Mouse (Mus musculus) myocyte (in vitro differentiated cells): Measurements from ENCODE around the gene Cacnb3. TPM values are rescaled to one million over a fixed set of nuclear protein-coding genes. Genes with fewer than 3 reads are reported as not detected.

ENCODE experiments used
- H3K27me3 ChIP-seq: one replicate; pipeline ENCODE4 v1.6.1; 2011; ENCODE audit not compliant: control insufficient read depth, insufficient read depth, insufficient read length
- H3K36me3 ChIP-seq: one replicate; pipeline ENCODE4 v1.6.1; 2011; ENCODE audit not compliant: control insufficient read depth, insufficient read depth
- H3K4me2 ChIP-seq: one replicate; pipeline ENCODE4 v1.6.1; 2011; ENCODE audit warnings: low read depth, control low read depth
- H3K4me3 ChIP-seq: one replicate; pipeline ENCODE4 v1.5.1; 2011; ENCODE audit warnings: mild to moderate bottlenecking, control low read depth, moderate library complexity
- H3K79me2 ChIP-seq: one replicate; pipeline ENCODE4 v1.6.1; 2011; ENCODE audit not compliant: control insufficient read depth, insufficient read depth
- H3ac ChIP-seq: one replicate; pipeline ENCODE4 v1.6.1; 2011; ENCODE audit not compliant: control insufficient read depth, insufficient read length
- CEBPB ChIP-seq: IDR thresholded peaks from 2 replicates; pipeline ENCODE4 v1.6.1; 2011; ENCODE audit warnings: mild to moderate bottlenecking, moderate library complexity; ENCODE audit not compliant: poor library complexity, insufficient read depth, severe bottlenecking
- E2F4 ChIP-seq: IDR thresholded peaks from one replicate; pipeline ENCODE4 v1.6.1; 2011; ENCODE audit warnings: mild to moderate bottlenecking, control low read depth, moderate library complexity; ENCODE audit not compliant: insufficient read depth
- MAX ChIP-seq: IDR thresholded peaks from one replicate; pipeline ENCODE4 v1.6.1; 2011; ENCODE audit warnings: low read depth, mild to moderate bottlenecking, control low read depth
- MYOD1 ChIP-seq, 3 experiments: IDR thresholded peaks; one replicate each; pipeline ENCODE4 v1.6.1; 2011; ENCODE audit warnings: control low read depth in 2 of 3, low read depth in 2 of 3, mild to moderate bottlenecking in 2 of 3, moderate library complexity in 1 of 3; ENCODE audit not compliant: insufficient read length in 2 of 3, control insufficient read depth in 1 of 3
- MYOG ChIP-seq, 3 experiments: IDR thresholded peaks; one replicate each; pipeline ENCODE4 v1.6.1; 2011; ENCODE audit warnings: control low read depth in 2 of 3, low read depth in 2 of 3, mild to moderate bottlenecking in 2 of 3; ENCODE audit not compliant: insufficient read length in 2 of 3, control insufficient read depth in 1 of 3, insufficient read depth in 1 of 3
- POLR2A ChIP-seq: IDR thresholded peaks from one replicate; pipeline ENCODE4 v1.6.1; 2011; ENCODE audit warnings: low read depth, mild to moderate bottlenecking, control low read depth, moderate library complexity; ENCODE audit not compliant: insufficient read length
- POLR2AphosphoS2 ChIP-seq: IDR thresholded peaks from one replicate; pipeline ENCODE4 v1.6.1; 2011; ENCODE audit warnings: low read depth, control low read depth; ENCODE audit not compliant: insufficient read length
- REST ChIP-seq: IDR thresholded peaks from one replicate; pipeline ENCODE4 v1.6.1; 2011; ENCODE audit warnings: mild to moderate bottlenecking, control low read depth, moderate library complexity; ENCODE audit not compliant: insufficient read depth, insufficient read length
- SRF ChIP-seq: IDR thresholded peaks from one replicate; pipeline ENCODE4 v1.6.1; 2011; ENCODE audit warnings: low read depth; ENCODE audit not compliant: control insufficient read depth, insufficient read length
- TCF12 ChIP-seq: IDR thresholded peaks from one replicate; pipeline ENCODE4 v1.6.1; 2011; ENCODE audit warnings: mild to moderate bottlenecking, control low read depth; ENCODE audit not compliant: poor library complexity, insufficient read depth, severe bottlenecking
- TCF3 ChIP-seq: IDR thresholded peaks from one replicate; pipeline ENCODE4 v1.6.1; 2011; ENCODE audit warnings: low read depth, control low read depth; ENCODE audit not compliant: insufficient read length
- USF1 ChIP-seq: IDR thresholded peaks from one replicate; pipeline ENCODE4 v1.6.1; 2011; ENCODE audit warnings: low read depth, mild to moderate bottlenecking, control low read depth, moderate library complexity
- polyA plus RNA-seq: library from polyadenylated mRNA; unstranded; fragments of >200 nt; fragmentation: generic; extraction: Trizol; gene quantifications from one replicate; pipeline ENCODE4 v1.2.1, GENCODE M21; 2012; ENCODE audit warnings: missing spikeins

Gene Cacnb3
- polyA plus RNA-seq, 1 experiment, result 80.8 TPM

DNA sequence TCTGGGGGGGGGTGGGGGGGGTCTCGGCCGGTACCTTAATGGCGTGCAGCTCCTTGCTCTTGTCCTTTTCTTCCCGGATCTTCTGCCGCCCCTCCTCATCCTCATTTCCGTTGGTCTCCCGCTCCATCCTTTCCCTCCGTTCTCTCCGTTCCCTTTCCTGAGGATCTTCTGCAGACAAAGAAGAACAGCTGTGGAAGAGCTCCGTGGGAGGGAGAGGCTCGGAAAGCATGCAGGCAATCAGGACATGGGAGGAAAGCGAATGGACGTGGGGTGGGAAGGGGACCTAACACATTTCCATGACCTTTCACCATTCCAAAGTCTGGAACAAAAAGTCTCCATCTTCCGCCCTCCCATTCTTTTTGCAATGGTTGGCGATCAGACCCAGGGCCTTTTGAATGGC is 20.8 kb downstream of the Cacnb3 start:
- no peak overlapping the region for H3K4me3 ChIP-seq

DNA sequence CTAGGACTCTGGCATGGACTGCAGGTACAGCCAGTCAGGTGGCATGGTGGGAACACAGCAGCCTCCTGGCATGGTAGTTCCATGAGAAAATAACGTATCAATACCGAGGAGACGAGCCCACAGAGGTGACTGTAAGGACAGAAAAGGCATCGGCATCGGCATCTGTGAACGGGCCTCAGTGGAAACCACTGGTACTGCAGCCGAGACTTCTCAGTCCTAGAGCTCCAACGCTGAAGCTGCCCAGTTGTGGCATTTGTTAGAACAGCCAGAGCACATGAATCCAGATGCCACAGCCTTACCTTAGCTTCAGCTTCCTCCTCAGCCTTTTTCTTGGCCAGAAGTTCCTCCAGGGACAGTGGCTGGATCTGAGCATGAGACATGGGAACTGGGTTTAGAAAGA is 21.5 kb downstream of the Cacnb3 start:
- no peaks in the 10 kb centered on the region for H3K27me3 ChIP-seq
- H3K36me3 ChIP-seq, result peaks cover 77% of the 10 kb centered on the region
- no peak overlapping the region for H3K4me3 ChIP-seq
- no peaks in the 10 kb centered on the region for H3K79me2 ChIP-seq
- H3ac ChIP-seq, result no peak overlapping the region
- no peak for TF ChIP-seq MAX
- TF ChIP-seq TCF12, result no peak
- TF ChIP-seq MYOG (IDR thresholded peaks at IDR 0.05; ENCODE audit: control insufficient read depth in 1 of 3, insufficient read depth in 1 of 3, insufficient read length in 2 of 3, low read depth in 2 of 3), result no peak
- no peak for TF ChIP-seq USF1
- TF ChIP-seq CEBPB, result no peak
- no peak for TF ChIP-seq MYOD1 (IDR thresholded peaks at IDR 0.05; ENCODE audit: control insufficient read depth in 1 of 3, insufficient read length in 2 of 3, low read depth in 2 of 3)
- no peak for TF ChIP-seq REST
- H3K4me2 ChIP-seq, result no peak overlapping the region

More for the DNA sequence above, 20.8 kb downstream of the Cacnb3 start:
- H3ac ChIP-seq, result no peak overlapping the region
- no peak for TF ChIP-seq USF1
- no peak for TF ChIP-seq REST
- TF ChIP-seq MYOG (IDR thresholded peaks at IDR 0.05; ENCODE audit: control insufficient read depth in 1 of 3, insufficient read depth in 1 of 3, insufficient read length in 2 of 3, low read depth in 2 of 3), result no peak
- TF ChIP-seq TCF3, result no peak
- TF ChIP-seq SRF, result no peak
- TF ChIP-seq E2F4, result no peak
- H3K79me2 ChIP-seq, result no peaks in the 10 kb centered on the region
- H3K36me3 ChIP-seq, result peaks cover 70% of the 10 kb centered on the region
- H3K4me2 ChIP-seq, result no peak overlapping the region
- H3K27me3 ChIP-seq, result no peaks in the 10 kb centered on the region

DNA sequence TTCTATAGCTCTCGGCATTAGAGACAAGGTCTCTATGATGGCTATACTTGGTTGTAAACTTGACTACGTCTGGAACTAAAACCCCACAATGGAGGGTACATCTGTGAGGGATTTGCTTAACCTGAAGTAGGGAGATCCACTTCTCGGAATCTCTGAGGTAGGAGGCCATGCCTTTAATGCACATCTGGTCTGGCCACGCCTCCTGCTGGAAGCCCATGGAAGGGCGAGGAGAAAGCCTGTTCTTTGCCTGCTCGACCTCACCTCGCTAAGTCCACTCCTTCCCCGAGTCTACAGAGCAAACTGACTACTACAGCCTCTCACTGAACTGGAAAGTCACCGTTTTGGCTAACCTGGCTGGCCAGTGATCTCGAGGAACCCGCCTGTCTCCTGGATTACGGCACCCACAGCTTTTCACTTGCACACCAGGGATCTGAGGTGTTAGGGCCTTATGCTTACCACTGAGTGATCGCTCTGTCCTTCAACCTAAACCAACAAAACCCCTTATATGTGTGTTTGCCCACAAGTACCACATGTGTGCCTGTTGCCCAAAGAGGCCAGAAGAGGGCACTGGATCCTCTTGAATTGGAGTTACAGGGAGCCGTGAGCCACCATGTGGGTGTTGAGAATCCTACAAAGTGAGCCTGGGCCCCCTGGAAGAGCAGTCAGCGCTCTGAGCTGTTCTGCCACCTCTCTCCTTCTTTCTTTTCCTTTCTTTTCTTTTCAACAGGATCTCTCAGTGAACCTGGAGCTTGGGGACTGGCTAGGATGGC is 26.5 kb downstream of the Cacnb3 start:
- Histone ChIP-seq H3K4me2 (no peak overlapping the region), H3K4me3 (no peak overlapping the region), H3ac (no peak overlapping the region), H3K36me3 (peaks cover 55% of the 10 kb centered on the region), H3K79me2 (peaks cover 30% of the 10 kb centered on the region), H3K27me3 (no peaks in the 10 kb centered on the region)
- TF ChIP-seq USF1, result no peak
- no peak for TF ChIP-seq TCF3
- TF ChIP-seq CEBPB, result no peak
- no peak for TF ChIP-seq SRF
- no peak for TF ChIP-seq MYOG (IDR thresholded peaks at IDR 0.05; ENCODE audit: control insufficient read depth in 1 of 3, insufficient read depth in 1 of 3, insufficient read length in 2 of 3, low read depth in 2 of 3)
- no peak for TF ChIP-seq E2F4
- no peak for TF ChIP-seq POLR2A
- TF ChIP-seq TCF12, result no peak
- no peak for TF ChIP-seq POLR2AphosphoS2
- no peak for TF ChIP-seq MYOD1 (IDR thresholded peaks at IDR 0.05; ENCODE audit: control insufficient read depth in 1 of 3, insufficient read length in 2 of 3, low read depth in 2 of 3)
- no peak for TF ChIP-seq MAX
- TF ChIP-seq REST, result no peak

DNA sequence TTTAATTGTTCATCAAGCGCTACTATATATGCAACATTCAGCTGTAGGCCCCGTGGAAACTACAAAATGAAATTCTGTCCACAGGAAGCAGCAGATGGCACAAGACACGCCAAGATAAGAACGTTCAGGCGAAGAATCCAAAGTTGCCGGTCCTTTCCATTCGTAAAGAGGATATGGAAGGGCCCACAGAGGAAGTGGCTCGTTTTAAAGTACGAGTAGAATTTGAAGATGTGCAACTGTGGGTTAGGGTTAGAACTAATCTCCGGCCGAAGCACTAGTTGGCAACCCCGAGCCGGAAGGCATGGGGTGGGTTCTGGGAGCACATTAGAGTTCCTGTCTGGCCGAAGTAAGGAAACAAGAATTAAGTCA is 31.5 kb downstream of the Cacnb3 start:
- Histone ChIP-seq H3K4me2 (peak overlapping the region; percentile 83), H3ac (peak overlapping the region; percentile 58), H3K36me3 (peaks cover 15% of the 10 kb centered on the region), H3K79me2 (peaks cover 35% of the 10 kb centered on the region), H3K27me3 (no peaks in the 10 kb centered on the region), H3K4me3 (peak overlapping the region; percentile 89)
- TF ChIP-seq POLR2AphosphoS2 (no peak), MYOG (IDR thresholded peaks at IDR 0.05; ENCODE audit: control insufficient read depth in 1 of 3, insufficient read depth in 1 of 3, insufficient read length in 2 of 3, low read depth in 2 of 3) (no peak), USF1 (no peak)

GRCm38 (mm10) chr15:98662567-98663545 is 32.2 kb downstream of the Cacnb3 start, which contains the start of gene Ddx23:
Ddx23 (minus strand) TSS chr15:98662894.
- Histone ChIP-seq H3K4me2 (peak within 1 kb of the TSS; percentile 83), H3K79me2 (peaks cover 35% of the 10 kb centered on the region), H3ac (peak within 1 kb of the TSS; percentile 58), H3K27me3 (no peaks in the 10 kb centered on the region), H3K36me3 (peaks cover 8% of the 10 kb centered on the region), H3K4me3 (peak within 1 kb of the TSS; percentile 89)
- TF ChIP-seq TCF12, result no peak
- peak; percentile 95 for TF ChIP-seq POLR2AphosphoS2
- peak; percentile 98 for TF ChIP-seq POLR2A
- TF ChIP-seq MYOD1 (IDR thresholded peaks at IDR 0.05; ENCODE audit: control insufficient read depth in 1 of 3, insufficient read length in 2 of 3, low read depth in 2 of 3), result no peak
- TF ChIP-seq CEBPB, result peak; percentile 31; the same call in 1 of the 2 replicates
- TF ChIP-seq E2F4, result no peak
- peak in 1 of 3 experiments; percentile 33 for TF ChIP-seq MYOG (IDR thresholded peaks at IDR 0.05; ENCODE audit: control insufficient read depth in 1 of 3, insufficient read depth in 1 of 3, insufficient read length in 2 of 3, low read depth in 2 of 3)
- no peak for TF ChIP-seq REST
- TF ChIP-seq SRF, result no peak
- no peak for TF ChIP-seq MAX
- no peak for TF ChIP-seq TCF3
- no peak for TF ChIP-seq USF1
